Mouse (Mus musculus) ES-Bruce4 (cell line): ENCODE data around the gene B3galt2. TPM values are rescaled to one million over a fixed set of nuclear protein-coding genes. Genes with fewer than 3 reads are reported as not detected.
"Not testable (repeated sequence)": the region's sequence is repeated elsewhere in the genome, so short reads cannot be mapped to it uniquely, and the experiment has no call there.

Experiments used
- H3K27ac ChIP-seq: 2 replicates; pipeline ENCODE4 v1.5.1; 2012; ENCODE audit warnings: low read length, inconsistent platforms; ENCODE audit not compliant: insufficient read depth
- H3K27me3 ChIP-seq: 2 replicates; pipeline ENCODE4 v1.6.1; 2012; ENCODE audit warnings: mild to moderate bottlenecking, low read length, inconsistent platforms; ENCODE audit not compliant: control insufficient read depth, poor library complexity, insufficient read depth, severe bottlenecking
- H3K36me3 ChIP-seq: 2 replicates; pipeline ENCODE4 v1.6.1; 2012; ENCODE audit warnings: inconsistent platforms, mild to moderate bottlenecking, low read length, moderate library complexity; ENCODE audit not compliant: control insufficient read depth, poor library complexity, insufficient read depth, severe bottlenecking
- H3K4me1 ChIP-seq: one replicate; pipeline ENCODE4 v1.8.1; 2011; ENCODE audit warnings: low read length; ENCODE audit not compliant: control insufficient read depth, insufficient read depth
- H3K4me3 ChIP-seq: 2 replicates; pipeline ENCODE4 v1.5.1; 2011; ENCODE audit warnings: low read depth, mild to moderate bottlenecking, low read length
- H3K9ac ChIP-seq: 2 replicates; pipeline ENCODE4 v1.6.1; 2012; ENCODE audit warnings: low read depth, mild to moderate bottlenecking, inconsistent platforms; ENCODE audit not compliant: poor library complexity, severe bottlenecking
- H3K9me3 ChIP-seq: replicated peaks from 2 replicates; pipeline ENCODE4 v1.6.1; 2012; ENCODE audit warnings: mild to moderate bottlenecking, low read length, inconsistent platforms; ENCODE audit not compliant: control insufficient read depth, poor library complexity, insufficient read depth, severe bottlenecking
- CTCF ChIP-seq: IDR thresholded peaks from one replicate; pipeline ENCODE4 v1.8.1; 2011; ENCODE audit warnings: low read depth, low read length
- EP300 ChIP-seq: IDR thresholded peaks from 2 replicates; pipeline ENCODE4 v1.6.1; 2011; ENCODE audit warnings: low read depth, low read length; ENCODE audit not compliant: insufficient read depth
- POLR2A ChIP-seq: IDR thresholded peaks from one replicate; pipeline ENCODE4 v1.8.1; 2011; ENCODE audit warnings: low read length; ENCODE audit not compliant: insufficient read depth
- polyA plus RNA-seq: library from polyadenylated mRNA; stranded (reverse); fragments of >200 nt; gene quantifications from 2 replicates; pipeline ENCODE4 v1.2.4, GENCODE M21; 2011; ENCODE audit warnings: low read depth; ENCODE audit not compliant: missing spikeins, insufficient read depth, insufficient read length

The B3galt2 gene
- polyA plus RNA-seq, 1 experiment, result not detected

DNA sequence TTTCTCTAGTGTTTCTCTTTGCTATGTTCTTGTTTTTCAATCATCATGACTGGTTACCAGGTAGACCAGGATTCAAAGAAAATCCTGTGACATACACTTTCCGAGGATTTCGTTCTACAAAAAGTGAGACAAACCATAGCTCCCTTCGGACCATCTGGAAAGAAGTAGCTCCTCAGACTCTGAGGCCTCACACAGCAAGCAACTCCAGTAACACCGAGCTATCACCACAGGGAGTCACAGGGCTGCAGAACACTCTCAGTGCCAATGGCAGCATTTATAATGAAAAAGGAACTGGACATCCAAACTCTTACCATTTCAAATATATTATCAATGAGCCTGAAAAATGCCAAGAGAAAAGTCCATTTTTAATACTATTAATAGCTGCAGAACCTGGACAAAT lies 5.8 kb downstream of the B3galt2 start:
- H3K36me3 ChIP-seq, result no peaks in the 10 kb centered on the region
- no peak overlapping the region for H3K27ac ChIP-seq
- no peaks in the 10 kb centered on the region for H3K4me1 ChIP-seq
- H3K9me3 ChIP-seq, result no peaks in the 10 kb centered on the region
- H3K9ac ChIP-seq, result no peak overlapping the region
- no peak overlapping the region for H3K4me3 ChIP-seq
- no peaks in the 10 kb centered on the region for H3K27me3 ChIP-seq
- TF ChIP-seq EP300 (no peak), CTCF (no peak), POLR2A (no peak)

DNA sequence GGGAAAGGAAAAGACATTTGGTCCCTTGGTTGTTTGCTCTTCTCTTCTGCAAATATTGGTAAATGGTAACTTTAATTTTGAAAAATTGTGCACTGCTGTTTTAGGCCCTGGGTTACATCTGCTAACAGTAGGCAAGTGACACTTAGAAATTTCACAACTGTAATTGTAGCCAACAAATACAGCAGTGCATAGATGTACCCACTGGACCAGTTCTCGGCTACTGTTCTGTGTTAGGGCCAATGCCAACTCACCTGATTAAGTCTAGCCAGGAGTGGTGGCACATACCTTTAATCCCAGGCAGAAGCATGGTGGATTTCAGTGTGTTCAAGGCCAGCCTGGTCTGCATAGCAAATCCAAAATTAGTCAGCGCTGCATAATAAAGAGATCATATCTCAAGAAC lies 9.9 kb downstream of the B3galt2 start:
- H3K36me3 ChIP-seq, result no peaks in the 10 kb centered on the region; the same call in 1 of the 2 replicates
- no peak overlapping the region for H3K4me3 ChIP-seq
- H3K27ac ChIP-seq, result no peak overlapping the region
- H3K27me3 ChIP-seq, result no peaks in the 10 kb centered on the region
- no peaks in the 10 kb centered on the region for H3K9me3 ChIP-seq
- H3K4me1 ChIP-seq, result no peaks in the 10 kb centered on the region
- TF ChIP-seq CTCF, result no peak
- TF ChIP-seq POLR2A, result no peak
- no peak for TF ChIP-seq EP300
- no peak overlapping the region for H3K9ac ChIP-seq

DNA sequence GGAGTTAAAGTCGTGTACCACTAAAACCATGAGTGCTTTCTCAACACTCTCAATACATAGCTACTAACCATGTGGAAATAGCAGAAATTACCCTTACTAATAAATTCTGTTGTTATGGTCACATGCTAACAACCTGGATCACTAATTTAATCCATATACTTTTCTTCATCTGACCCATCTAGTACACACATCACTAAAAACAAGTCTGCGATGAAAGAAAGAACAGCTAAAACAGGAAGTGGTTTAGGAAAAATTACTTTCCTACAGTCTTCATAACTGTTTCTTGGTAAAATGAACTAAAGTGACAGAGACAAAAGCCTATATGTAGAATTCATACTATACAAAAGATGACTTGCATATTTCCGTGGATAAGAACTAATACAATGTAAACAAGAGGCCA lies 13.2 kb downstream of the B3galt2 start:
- H3K9ac ChIP-seq, result no peak overlapping the region
- H3K27ac ChIP-seq, result no peak overlapping the region
- no peaks in the 10 kb centered on the region for H3K9me3 ChIP-seq
- TF ChIP-seq EP300 (no peak), CTCF (no peak), POLR2A (no peak)
- no peaks in the 10 kb centered on the region; the same call in 1 of the 2 replicates for H3K36me3 ChIP-seq
- H3K4me3 ChIP-seq, result no peak overlapping the region
- H3K4me1 ChIP-seq, result no peaks in the 10 kb centered on the region
- H3K27me3 ChIP-seq, result no peaks in the 10 kb centered on the region

DNA sequence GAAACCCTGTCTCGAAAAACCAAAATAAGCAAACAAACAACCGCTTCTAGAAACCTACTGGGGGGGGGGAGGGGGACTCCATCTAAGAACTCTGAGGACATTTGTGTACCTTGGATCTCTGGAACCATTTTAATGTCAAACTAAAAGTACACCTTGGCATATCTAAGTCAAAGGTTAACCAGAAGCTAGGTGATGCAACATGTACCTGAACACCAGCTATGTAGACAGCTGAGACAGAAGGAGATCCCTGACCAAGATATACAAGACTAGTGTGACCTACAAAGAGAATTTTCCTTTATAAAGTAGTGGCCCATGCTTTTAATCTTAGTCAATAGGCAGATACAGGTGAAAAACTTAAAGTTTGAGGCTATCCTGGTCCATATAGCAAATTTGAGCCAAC lies 22.7 kb downstream of the B3galt2 start:
- no peaks in the 10 kb centered on the region; the same call in 1 of the 2 replicates for H3K9me3 ChIP-seq
- TF ChIP-seq POLR2A (no peak), CTCF (no peak)
- no peaks in the 10 kb centered on the region for H3K27me3 ChIP-seq
- no peaks in the 10 kb centered on the region for H3K4me1 ChIP-seq
- no peak overlapping the region for H3K4me3 ChIP-seq
- no peak overlapping the region for H3K9ac ChIP-seq
- H3K36me3 ChIP-seq, result peaks cover 11% of the 10 kb centered on the region
- H3K27ac ChIP-seq, result no peak overlapping the region

DNA sequence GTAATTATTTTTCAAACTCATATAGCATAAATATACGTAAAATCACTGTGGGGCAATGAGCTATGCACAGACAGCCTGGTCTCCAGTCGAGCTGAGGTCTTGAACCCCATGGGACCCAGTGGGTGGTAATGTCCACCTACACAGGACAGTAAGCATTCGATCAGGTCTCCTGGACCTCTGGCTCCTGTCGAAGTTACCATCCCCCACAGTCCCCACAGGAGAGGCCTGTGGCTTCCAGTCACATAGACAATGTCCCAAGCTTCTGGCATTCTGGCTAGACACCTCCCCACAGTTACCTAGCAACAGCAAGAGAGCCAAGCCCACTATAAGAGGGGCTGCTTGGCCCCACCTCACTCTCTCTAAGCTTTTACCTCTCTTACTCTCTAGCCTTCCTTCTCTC lies 24.3 kb downstream of the B3galt2 start:
- H3K27ac ChIP-seq, H3K9me3 ChIP-seq, H3K9ac ChIP-seq, H3K4me1 ChIP-seq, H3K4me3 ChIP-seq, H3K27me3 ChIP-seq: not testable (repeated sequence)
- peaks cover 15% of the 10 kb centered on the region for H3K36me3 ChIP-seq

DNA sequence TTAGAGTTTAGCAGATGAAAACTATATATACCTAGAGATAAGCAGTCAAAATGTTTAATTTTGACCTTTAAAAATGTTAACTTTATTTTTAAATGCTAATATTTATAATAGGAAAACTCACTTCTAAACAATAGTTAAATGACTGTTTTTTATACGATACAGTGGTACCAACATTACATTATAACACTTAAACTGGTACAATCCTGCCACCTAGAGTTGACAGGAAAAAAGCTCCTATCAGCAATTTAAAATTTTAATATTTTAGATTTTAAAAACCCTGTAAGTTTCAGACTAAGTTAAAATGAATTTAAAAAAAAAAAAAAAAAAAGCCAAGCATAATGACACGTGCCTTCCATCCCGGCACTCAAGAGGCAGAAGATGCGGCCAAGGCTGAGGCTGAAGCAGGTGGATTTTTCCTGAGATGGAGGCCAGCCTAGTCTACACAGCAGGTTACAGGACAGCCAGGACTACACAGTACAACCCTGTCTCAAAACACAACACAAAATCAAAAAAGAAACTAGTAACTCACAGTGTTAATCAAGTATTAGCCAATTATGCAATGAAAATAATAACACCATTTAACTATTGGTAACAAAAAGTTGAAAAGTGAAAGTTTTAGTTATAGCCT lies 35.4 kb downstream of the B3galt2 start:
- no peaks in the 10 kb centered on the region for H3K9me3 ChIP-seq
- no peak overlapping the region for H3K27ac ChIP-seq
- no peak for TF ChIP-seq CTCF
- TF ChIP-seq EP300, result no peak
- no peak for TF ChIP-seq POLR2A
- no peak overlapping the region for H3K9ac ChIP-seq
- H3K4me1 ChIP-seq, result no peaks in the 10 kb centered on the region
- H3K4me3 ChIP-seq, result no peak overlapping the region
- peaks cover 13% of the 10 kb centered on the region for H3K36me3 ChIP-seq
- H3K27me3 ChIP-seq, result no peaks in the 10 kb centered on the region
